Mouse (Mus musculus): Measurements from ENCODE around the gene Ltn1. TPM values are rescaled to one million over a fixed set of nuclear protein-coding genes. Genes with fewer than 3 reads are reported as not detected.

Gene Ltn1
- total RNA-seq, 2 experiments from 2014 or later = 43.7 to 44.8 TPM

Other genes with a start within 250 kb of the Ltn1 start
- 10 to 100 TPM; 19.1 to 19.3 TPM for gene N6amt1, start 78.4 kb downstream of the Ltn1 start, total RNA-seq (2021)
- 10 to 100 TPM; 10.2 to 11.3 TPM for gene Rwdd2b, start 8.0 kb upstream of the Ltn1 start, total RNA-seq (2021)
- gene Usp16, start 22.1 kb upstream of the Ltn1 start, total RNA-seq (2021) = 10 to 100 TPM; 41.6 to 47.3 TPM
- 100 to 1,000 TPM; 156 to 160 TPM for gene Cct8, start 63.3 kb upstream of the Ltn1 start, total RNA-seq (2021)
- gene Map3k7cl, start 120.7 kb upstream of the Ltn1 start, total RNA-seq (2021) = under 1 TPM; 0.57 to 0.62 TPM

Measured in left cerebral cortex, postnatal 36 days (tissue).